Mouse (Mus musculus) lung, embryonic 15.5 days (tissue): ENCODE measurements around the gene Zfp513. TPM values are rescaled to one million over a fixed set of nuclear protein-coding genes. Genes with fewer than 3 reads are reported as not detected.
A peak's percentile ranks its signal among the peaks of the same experiment; 100 is the strongest.
"Not testable (repeated sequence)": the region's sequence is repeated elsewhere in the genome, so short reads cannot be mapped to it uniquely, and the experiment has no call there.

ENCODE experiments used
- ATAC-seq: fragments of 200-750 bp; cut with Nextera tagmentation; 2 replicates; pipeline ENCODE4 v1.8.0; 2017; ENCODE audit warnings: moderate number of reproducible peaks, borderline replicate concordance; ENCODE audit not compliant: low FRiP score, low TSS enrichment; ENCODE audit errors: extremely low read depth
- H3K27ac ChIP-seq: fragments of 300-500 bp; sonication (generic); 2 replicates; pipeline ENCODE4 v1.5.1; 2015; ENCODE audit warnings: moderate library complexity, mild to moderate bottlenecking, inconsistent platforms
- H3K27me3 ChIP-seq: fragments of 300-500 bp; sonication (generic); 2 replicates; pipeline ENCODE4 v1.6.1; 2015; ENCODE audit warnings: inconsistent platforms
- H3K36me3 ChIP-seq: fragments of 300-500 bp; sonication (generic); 2 replicates; pipeline ENCODE4 v1.6.1; 2015; ENCODE audit warnings: inconsistent platforms
- H3K4me1 ChIP-seq: fragments of 300-500 bp; sonication (generic); 2 replicates; pipeline ENCODE4 v1.6.1; 2015; ENCODE audit warnings: inconsistent platforms
- H3K4me2 ChIP-seq: fragments of 300-500 bp; sonication (generic); 2 replicates; pipeline ENCODE4 v1.6.1; 2015; ENCODE audit warnings: inconsistent platforms, mild to moderate bottlenecking, moderate library complexity
- H3K4me3 ChIP-seq: fragments of 300-500 bp; sonication (generic); 2 replicates; pipeline ENCODE4 v1.5.1; 2015; ENCODE audit warnings: mild to moderate bottlenecking, inconsistent platforms
- H3K9ac ChIP-seq: fragments of 300-500 bp; sonication (generic); 2 replicates; pipeline ENCODE4 v1.6.1; 2015; ENCODE audit warnings: inconsistent platforms
- H3K9me3 ChIP-seq: fragments of 300-500 bp; sonication (generic); 2 replicates; pipeline ENCODE4 v1.6.1; 2016; ENCODE audit warnings: inconsistent platforms
- WGBS: fragments of 180-500 bp; shearing (Covaris S2); methylation state at CpG from one replicate; pipeline ENCODE4 v1.1.7; 2015; 5-methylcytosine and 5-hydroxymethylcytosine counted together
- polyA plus RNA-seq: library from polyadenylated mRNA; unstranded; fragments of >200 nt; fragmentation: Nextera tagmentation; extraction: Ambion mirVana; gene quantifications from 2 replicates; pipeline ENCODE4 v1.2.1, GENCODE M21; 2015

Gene Zfp513
- polyA plus RNA-seq, 1 experiment from 2014 or later, result 9.5 TPM

DNA sequence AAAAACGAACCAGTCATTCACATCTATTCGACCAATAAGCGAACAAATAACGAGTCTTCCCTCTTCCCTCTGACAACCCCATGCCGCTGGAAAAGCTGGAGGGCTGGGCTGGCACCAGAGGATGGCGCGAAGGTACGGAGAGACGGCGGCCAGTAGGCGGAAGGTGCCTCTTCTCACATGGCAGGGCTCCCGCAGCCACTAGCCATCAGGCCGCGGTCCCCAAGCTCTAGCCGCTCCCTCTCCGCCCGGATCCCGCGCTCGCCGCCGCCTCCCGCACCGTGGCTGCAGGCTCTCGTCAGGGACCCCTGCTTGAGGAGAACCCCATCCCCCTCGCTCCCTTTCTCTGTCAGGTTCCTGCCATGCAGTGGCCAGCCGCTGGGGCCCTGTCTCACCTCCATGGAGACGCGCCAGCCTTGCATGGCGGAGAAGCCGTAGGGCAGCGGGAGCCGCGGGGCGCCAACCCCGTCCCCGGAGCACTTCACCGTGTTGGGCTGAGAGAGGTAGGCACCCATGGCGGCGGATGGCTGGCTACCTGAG is 17.9 kb upstream of the Zfp513 start:
- H3K27ac ChIP-seq, result peak overlapping the region; percentile 88
- peak; percentile 60 for ATAC-seq
- H3K9ac ChIP-seq, result peak overlapping the region; percentile 84
- no peaks in the 10 kb centered on the region for H3K27me3 ChIP-seq
- no peaks in the 10 kb centered on the region for H3K9me3 ChIP-seq
- no peaks in the 10 kb centered on the region for H3K36me3 ChIP-seq
- under 1% methylated on average over 40 of the region's 40 CpGs for WGBS
- H3K4me3 ChIP-seq, result peak overlapping the region; percentile 89
- H3K4me1 ChIP-seq, result peaks cover 14% of the 10 kb centered on the region
- peak overlapping the region; percentile 73 for H3K4me2 ChIP-seq

DNA sequence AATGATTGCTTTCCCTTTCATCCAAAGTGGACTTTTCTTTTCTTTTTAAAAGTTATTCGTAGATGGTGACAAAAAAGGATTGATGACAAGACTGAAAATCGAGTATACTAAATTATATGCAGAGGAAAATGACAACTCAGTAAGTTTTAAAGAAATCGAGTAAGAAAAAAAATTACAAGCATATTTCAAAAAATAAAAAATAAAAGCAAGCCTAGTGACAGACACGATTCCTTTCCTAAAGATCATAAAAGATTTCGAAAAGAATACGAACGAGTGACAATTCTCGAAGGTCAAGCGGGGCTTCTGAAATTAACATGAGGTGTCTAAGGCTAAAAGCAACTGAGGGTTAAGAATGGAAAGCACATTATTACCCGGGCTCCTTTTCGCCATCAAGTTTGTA is 17.4 kb upstream of the Zfp513 start:
- H3K36me3 ChIP-seq, result no peaks in the 10 kb centered on the region
- no peaks in the 10 kb centered on the region for H3K27me3 ChIP-seq
- 2% methylated on average over 11 of the region's 11 CpGs for WGBS
- peak overlapping the region; percentile 73 for H3K4me2 ChIP-seq
- peak overlapping the region; percentile 88 for H3K27ac ChIP-seq
- H3K9me3 ChIP-seq, result no peaks in the 10 kb centered on the region
- ATAC-seq, result no peak
- peaks cover 14% of the 10 kb centered on the region for H3K4me1 ChIP-seq
- peak overlapping the region; percentile 84 for H3K9ac ChIP-seq
- peak overlapping the region; percentile 89 for H3K4me3 ChIP-seq

- H3K9ac ChIP-seq, result 0 out of 2 replicates have a peak overlapping the region, but pooled peaks have one; percentile 9
- peak overlapping the region; percentile 89 for H3K4me3 ChIP-seq
- peaks cover 14% of the 10 kb centered on the region for H3K4me1 ChIP-seq
- WGBS, result 0% methylated on average over 2 of the region's 2 CpGs
- no peaks in the 10 kb centered on the region for H3K27me3 ChIP-seq
- no peaks in the 10 kb centered on the region for H3K36me3 ChIP-seq
- peak overlapping the region; percentile 73 for H3K4me2 ChIP-seq
- peak overlapping the region; percentile 31; the same call in 1 of the 2 replicates for H3K27ac ChIP-seq
- no peak for ATAC-seq
- H3K9me3 ChIP-seq, result no peaks in the 10 kb centered on the region
Measured at GRCm38 (mm10) chr5:31219070-31219469, 17.0 kb upstream of the Zfp513 start.

DNA sequence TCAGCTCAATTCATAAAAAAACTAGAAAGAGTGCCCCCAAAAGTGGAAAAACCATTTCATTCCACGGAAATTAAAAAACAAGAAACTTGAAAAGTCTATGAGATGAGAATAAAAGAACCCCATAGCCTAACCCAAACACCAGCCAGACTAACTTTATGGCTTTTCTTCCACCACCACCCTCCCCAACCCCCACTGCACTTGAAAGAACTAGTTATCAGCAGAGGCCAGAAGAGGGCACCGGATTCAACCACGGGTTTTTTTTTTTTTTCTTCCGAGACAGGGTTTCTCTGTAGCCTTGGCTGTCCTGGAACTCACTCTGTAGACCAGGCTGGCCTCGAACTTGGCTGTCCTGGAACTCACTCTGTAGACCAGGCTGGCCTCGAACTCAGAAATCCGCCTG is 16.2 kb upstream of the Zfp513 start:
- no peaks in the 10 kb centered on the region for H3K27me3 ChIP-seq
- peaks cover 14% of the 10 kb centered on the region for H3K4me1 ChIP-seq
- WGBS, result 55% methylated on average over 7 of the region's 7 CpGs
- H3K9me3 ChIP-seq, result no peaks in the 10 kb centered on the region
- peak overlapping the region; percentile 55; the same call in 1 of the 2 replicates for H3K27ac ChIP-seq
- H3K4me3 ChIP-seq, result 0 out of 2 replicates have a peak overlapping the region, but pooled peaks have one; percentile 3
- H3K36me3 ChIP-seq, result no peaks in the 10 kb centered on the region
- ATAC-seq, result no peak
- no peak overlapping the region for H3K9ac ChIP-seq
- peak overlapping the region; percentile 73; the same call in 1 of the 2 replicates for H3K4me2 ChIP-seq

DNA sequence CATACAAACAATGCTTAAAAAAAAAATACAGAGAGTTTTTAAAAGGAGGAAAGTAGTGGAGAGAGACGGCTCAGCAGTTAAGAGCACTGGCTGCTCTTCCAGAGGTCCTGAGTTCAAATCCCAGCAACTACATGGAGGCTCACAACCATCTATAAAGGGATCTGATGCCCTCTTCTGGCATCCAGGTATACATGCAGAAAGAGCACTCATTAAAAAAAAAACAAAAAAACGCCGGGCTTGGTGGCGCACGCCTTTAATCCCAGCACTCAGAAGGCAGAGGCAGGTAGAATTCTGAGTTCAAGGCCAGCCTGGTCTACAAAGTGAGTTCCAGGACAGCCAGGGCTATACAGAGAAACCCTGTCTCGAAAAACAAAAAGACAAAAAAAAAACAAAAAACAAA is 14.5 kb upstream of the Zfp513 start:
- not testable (repeated sequence) for ATAC-seq, H3K4me3 ChIP-seq, H3K27ac ChIP-seq, H3K9me3 ChIP-seq, H3K4me2 ChIP-seq, H3K27me3 ChIP-seq, H3K9ac ChIP-seq, H3K36me3 ChIP-seq
- 86% methylated on average over 6 of the region's 6 CpGs for WGBS
- H3K4me1 ChIP-seq, result peaks cover 12% of the 10 kb centered on the region

GRCm38 (mm10) chr5:31204421-31204820 is 2.3 kb upstream of the Zfp513 start:
- H3K9me3 ChIP-seq, result 0 out of 2 replicates have a peak, but pooled peaks cover 3% of the 10 kb centered on the region
- H3K4me3 ChIP-seq, result no peak overlapping the region
- H3K4me1 ChIP-seq, result peaks cover 22% of the 10 kb centered on the region
- H3K9ac ChIP-seq, result no peak overlapping the region
- H3K4me2 ChIP-seq, result no peak overlapping the region
- no peak for ATAC-seq
- peaks cover 61% of the 10 kb centered on the region for H3K36me3 ChIP-seq
- whole genome bisulfite sequencing, result 92% methylated on average over 6 of the region's 6 CpGs
- H3K27ac ChIP-seq, result no peak overlapping the region
- H3K27me3 ChIP-seq, result no peaks in the 10 kb centered on the region

- H3K9me3 ChIP-seq, result 0 out of 2 replicates have a peak, but pooled peaks cover 3% of the 10 kb centered on the region
- WGBS, result 87% methylated on average over 2 of the region's 2 CpGs
- peaks cover 66% of the 10 kb centered on the region for H3K36me3 ChIP-seq
- no peak overlapping the region for H3K27ac ChIP-seq
- no peak overlapping the region for H3K4me2 ChIP-seq
- ATAC-seq, result no peak
- peaks cover 22% of the 10 kb centered on the region for H3K4me1 ChIP-seq
- no peaks in the 10 kb centered on the region for H3K27me3 ChIP-seq
- no peak overlapping the region for H3K4me3 ChIP-seq
- H3K9ac ChIP-seq, result no peak overlapping the region
Measured at GRCm38 (mm10) chr5:31203866-31204265, 1.8 kb upstream of the Zfp513 start.

DNA sequence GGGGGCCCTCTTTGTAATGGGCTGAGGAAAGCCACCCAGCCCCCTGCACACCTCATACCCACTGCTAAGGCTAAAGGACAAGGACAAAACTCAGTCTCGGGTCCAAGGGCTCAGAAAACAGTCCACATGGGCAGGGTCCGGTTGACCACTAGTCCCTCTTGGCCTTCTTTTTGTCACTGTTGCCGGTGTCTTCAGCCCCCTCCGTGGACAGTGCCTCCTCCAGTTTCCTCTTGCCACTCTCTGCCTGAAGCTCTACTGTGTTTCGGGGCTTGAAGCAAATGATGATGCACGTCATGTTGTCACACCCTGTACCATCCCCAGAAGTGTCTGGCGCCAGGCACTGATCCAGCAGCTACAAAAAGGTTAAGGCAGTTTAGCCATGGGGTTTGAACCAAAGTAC is 830 bp upstream of the Zfp513 start:
- ATAC-seq, result no peak
- H3K4me3 ChIP-seq, result peak overlapping the region; percentile 80
- H3K9ac ChIP-seq, result 0 out of 2 replicates have a peak overlapping the region, but pooled peaks have one; percentile 82
- WGBS, result 82% methylated on average over 7 of the region's 7 CpGs
- H3K4me2 ChIP-seq, result peak overlapping the region; percentile 74
- peaks cover 22% of the 10 kb centered on the region for H3K4me1 ChIP-seq
- H3K36me3 ChIP-seq, result peaks cover 76% of the 10 kb centered on the region
- peak overlapping the region; percentile 83 for H3K27ac ChIP-seq
- no peaks in the 10 kb centered on the region for H3K27me3 ChIP-seq
- 0 out of 2 replicates have a peak, but pooled peaks cover 3% of the 10 kb centered on the region for H3K9me3 ChIP-seq

GRCm38 (mm10) chr5:31201042-31201741 is 911 bp downstream of the Zfp513 start:
- peak overlapping the region; percentile 77 for H3K4me2 ChIP-seq
- H3K36me3 ChIP-seq, result peaks cover 79% of the 10 kb centered on the region
- no peak for ATAC-seq
- 0 out of 2 replicates have a peak, but pooled peaks cover 3% of the 10 kb centered on the region for H3K9me3 ChIP-seq
- H3K4me1 ChIP-seq, result peaks cover 22% of the 10 kb centered on the region
- peak overlapping the region; percentile 80 for H3K4me3 ChIP-seq
- H3K27me3 ChIP-seq, result no peaks in the 10 kb centered on the region
- 12% methylated on average over 13 of the region's 13 CpGs for WGBS
- H3K9ac ChIP-seq, result peak overlapping the region; percentile 82
- H3K27ac ChIP-seq, result peak overlapping the region; percentile 79

- H3K27me3 ChIP-seq, result no peaks in the 10 kb centered on the region
- H3K9me3 ChIP-seq, result 0 out of 2 replicates have a peak, but pooled peaks cover 3% of the 10 kb centered on the region
- peaks cover 22% of the 10 kb centered on the region for H3K4me1 ChIP-seq
- WGBS, result 90% methylated on average over 27 of the region's 27 CpGs
- no peak overlapping the region; the same call in 1 of the 2 replicates for H3K4me3 ChIP-seq
- ATAC-seq, result no peak
- peaks cover 79% of the 10 kb centered on the region for H3K36me3 ChIP-seq
- peak overlapping the region; percentile 77; the same call in 1 of the 2 replicates for H3K4me2 ChIP-seq
- no peak overlapping the region for H3K9ac ChIP-seq
- no peak overlapping the region for H3K27ac ChIP-seq
Measured at GRCm38 (mm10) chr5:31200327-31200768, 1.8 kb downstream of the Zfp513 start.

DNA sequence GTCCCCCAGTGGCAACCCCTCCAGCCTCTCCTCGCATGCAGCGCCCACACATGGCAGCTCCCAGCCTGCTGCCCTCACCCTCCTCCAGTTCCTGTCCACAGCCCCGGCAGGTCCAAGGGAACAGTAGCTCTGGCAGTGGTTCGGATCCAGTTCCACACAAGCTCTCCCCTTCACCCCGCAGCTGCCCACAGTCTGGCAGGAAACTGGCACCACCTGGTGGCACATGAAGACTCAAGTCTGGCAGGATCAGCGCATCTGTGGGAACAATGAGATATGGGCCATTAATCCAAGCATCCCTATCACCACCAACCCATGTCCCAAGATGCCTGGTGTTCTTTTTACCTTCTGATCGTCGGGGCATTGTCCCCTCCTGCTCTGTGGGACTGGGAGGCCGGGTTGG is 2.2 kb downstream of the Zfp513 start:
- Histone ChIP-seq H3K9ac (no peak overlapping the region), H3K4me3 (no peak overlapping the region)
- 72% methylated on average over 9 of the region's 9 CpGs for WGBS

More for the DNA sequence above, 2.2 kb downstream of the Zfp513 start:
- H3K27ac ChIP-seq, result no peak overlapping the region
- H3K36me3 ChIP-seq, result peaks cover 79% of the 10 kb centered on the region
- peaks cover 22% of the 10 kb centered on the region for H3K4me1 ChIP-seq
- H3K27me3 ChIP-seq, result no peaks in the 10 kb centered on the region
- ATAC-seq, result no peak
- H3K9me3 ChIP-seq, result 0 out of 2 replicates have a peak, but pooled peaks cover 3% of the 10 kb centered on the region
- H3K4me2 ChIP-seq, result no peak overlapping the region
